Mouse (Mus musculus) heart, postnatal 25 days (tissue): ENCODE measurements around the gene Grm7. TPM values are rescaled to one million over a fixed set of nuclear protein-coding genes. Genes with fewer than 3 reads are reported as not detected.

ENCODE experiments used
- DNase-seq: peaks from one replicate; pipeline ENCODE4 v3.0.0; 2022; ENCODE audit warnings: low spot score
- intact Hi-C: fragments of 180-260 bp; cut with DNase I; formaldehyde crosslinking; loops from one replicate; pipeline ENCODE4 v1.15.1; 2025
- total RNA-seq, 2 experiments: library from RNA; stranded (reverse); gene quantifications; 2 replicates each; pipeline ENCODE4 v1.2.3; 2021

The Grm7 gene
- total RNA-seq: under 1 TPM in 1 of 2 experiments, not detected in 1; 0.05 TPM

- intact Hi-C loops: no loop called here
- no peak for DNase-seq
Measured at GRCm38 (mm10) chr6:110645411-110646361, at the start of gene Grm7. Gene Grm7, plus strand, starts transcription at chr6:110645581.

GRCm38 (mm10) chr6:110645041-110645410, 355 bp upstream of the Grm7 start:
- intact Hi-C loops: no loop called here
- no peak for DNase-seq

DNA sequence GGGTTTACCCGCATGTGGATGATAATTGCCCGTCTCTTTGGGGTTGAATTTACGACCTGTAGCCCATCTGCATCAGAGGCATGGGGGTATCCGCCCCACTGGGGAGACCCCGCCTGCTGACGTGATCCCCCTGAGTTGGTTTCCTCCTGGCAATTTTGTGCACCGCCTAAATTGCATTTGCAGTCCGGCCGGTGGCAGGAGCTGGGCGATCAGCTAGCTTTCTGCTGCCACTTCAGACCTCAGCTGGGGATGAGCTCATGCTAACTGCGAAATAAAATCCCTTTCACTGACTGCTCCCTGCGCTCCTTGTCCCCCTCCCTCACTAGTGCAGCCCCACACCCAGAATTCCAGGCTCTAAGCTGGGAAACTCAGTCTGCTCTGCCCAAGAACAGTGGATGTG, 1.5 kb downstream of the Grm7 start:
- intact Hi-C loops: no loop called here

GRCm38 (mm10) chr6:110649227-110649626, 3.8 kb downstream of the Grm7 start:
- DNase-seq: no peak
- intact Hi-C loops: no loop called here

More for the DNA sequence above, 1.5 kb downstream of the Grm7 start:
- DNase-seq: no peak

GRCm38 (mm10) chr6:110653361-110654001, 8.1 kb downstream of the Grm7 start:
- no peak for DNase-seq
- intact Hi-C loops: no loop called here

DNA sequence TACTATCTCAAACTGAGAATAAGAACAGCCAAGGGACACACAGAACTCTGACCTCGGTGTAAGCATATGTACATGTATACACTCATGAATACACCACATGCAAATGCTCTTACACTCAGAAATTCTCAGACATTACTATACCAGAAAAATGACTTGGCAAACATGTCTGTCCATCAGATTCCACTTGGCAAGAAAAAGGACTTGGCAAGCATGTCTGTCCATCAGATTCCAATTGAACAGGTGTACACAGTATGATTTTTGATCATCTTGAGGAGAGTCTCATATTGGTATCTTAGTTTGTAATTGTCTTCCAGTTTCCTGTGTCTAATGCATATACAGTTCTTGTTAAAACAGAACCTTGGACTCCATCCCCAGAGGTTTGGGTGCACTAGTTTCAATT, 19.1 kb downstream of the Grm7 start:
- no peak for DNase-seq
- intact Hi-C loops: no loop called here

DNA sequence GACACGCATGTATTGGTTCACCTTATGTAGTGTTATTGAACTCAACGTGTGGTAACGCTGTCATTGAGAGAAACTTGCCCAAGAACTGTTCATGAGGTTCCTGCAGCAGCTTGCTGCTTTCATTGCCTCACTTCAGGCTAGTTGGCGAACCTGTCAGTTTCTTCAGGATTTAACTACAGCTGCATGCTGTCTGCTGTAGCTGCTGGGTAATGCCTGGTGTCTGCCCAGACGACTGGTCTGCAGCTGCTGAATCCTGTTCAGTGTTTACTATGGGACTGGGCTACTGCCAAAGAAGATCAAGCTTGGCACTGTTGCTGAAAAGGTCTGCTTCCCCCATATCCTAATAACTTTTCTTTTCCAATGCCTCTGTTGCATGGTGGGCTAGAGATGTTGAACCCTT, 23.1 kb downstream of the Grm7 start:
- DNase-seq: no peak
- intact Hi-C loops: no loop called here

DNA sequence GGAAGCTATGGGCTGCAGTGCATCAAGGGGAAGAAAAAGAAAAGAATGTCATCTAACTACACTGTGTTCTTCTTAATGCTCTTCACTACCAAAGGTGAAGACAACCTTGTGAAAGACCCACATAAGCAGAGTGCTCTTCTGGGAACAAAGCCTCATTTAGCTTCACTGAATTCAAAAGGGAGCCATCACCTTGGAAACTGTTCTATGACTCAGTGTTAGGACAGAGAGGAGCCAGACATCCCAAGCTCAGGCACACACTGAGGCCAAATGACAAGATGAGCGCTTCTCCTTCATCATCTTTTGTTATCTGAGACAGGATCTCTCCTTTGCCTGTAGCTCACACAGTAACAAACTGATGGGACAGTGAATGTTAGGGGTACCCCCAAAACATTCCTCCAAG, 45.6 kb downstream of the Grm7 start:
- intact Hi-C loops: no loop called here
- no peak for DNase-seq

DNA sequence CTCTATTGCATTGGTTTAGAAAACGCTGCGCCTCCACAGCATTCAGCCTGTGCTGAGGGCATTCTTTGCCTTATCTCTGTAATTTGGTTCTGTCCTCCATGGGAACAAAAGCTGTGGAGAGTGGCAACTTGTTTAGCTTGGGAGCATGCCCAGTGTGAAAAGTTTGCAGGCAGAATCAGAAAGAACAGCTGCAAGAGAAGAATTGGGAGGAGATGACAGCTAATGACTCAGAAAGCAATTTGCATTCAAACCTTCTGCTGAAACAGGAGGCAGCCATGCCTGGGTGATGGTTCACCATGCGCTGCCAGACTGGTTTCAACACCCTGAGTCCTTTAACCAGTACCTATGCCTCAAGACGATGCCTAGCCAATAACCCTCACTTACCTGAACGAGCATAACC, 64.4 kb downstream of the Grm7 start:
- intact Hi-C loops: no loop called here
- no peak for DNase-seq

- intact Hi-C loops: no loop called here
Measured at GRCm38 (mm10) chr6:110714943-110715342, 69.6 kb downstream of the Grm7 start.

GRCm38 (mm10) chr6:110723371-110723770, 78.0 kb downstream of the Grm7 start:
- intact Hi-C loops: no loop called here
- no peak for DNase-seq

More at GRCm38 (mm10) chr6:110714943-110715342, 69.6 kb downstream of the Grm7 start:
- DNase-seq: no peak

DNA sequence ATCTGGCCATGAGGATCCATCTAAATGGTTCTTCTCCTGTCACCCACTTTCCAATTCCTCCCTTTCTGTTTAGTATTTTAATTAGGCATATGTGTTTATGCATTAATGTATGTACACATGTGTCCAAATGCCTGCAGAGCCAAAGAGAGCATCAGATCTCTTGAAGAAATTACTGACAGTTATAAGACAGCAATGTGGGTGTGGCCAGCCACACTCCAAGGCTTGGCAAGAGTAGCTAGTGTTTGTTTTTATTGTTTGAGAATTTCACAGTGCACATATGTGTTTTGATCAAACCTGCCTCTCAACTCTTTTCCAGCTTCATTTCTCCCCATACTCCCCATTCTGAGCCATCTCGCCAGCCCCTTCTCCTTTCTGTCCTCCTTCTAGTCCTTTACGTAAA, 88.5 kb downstream of the Grm7 start:
- intact Hi-C loops: no loop called here
- DNase-seq: no peak

DNA sequence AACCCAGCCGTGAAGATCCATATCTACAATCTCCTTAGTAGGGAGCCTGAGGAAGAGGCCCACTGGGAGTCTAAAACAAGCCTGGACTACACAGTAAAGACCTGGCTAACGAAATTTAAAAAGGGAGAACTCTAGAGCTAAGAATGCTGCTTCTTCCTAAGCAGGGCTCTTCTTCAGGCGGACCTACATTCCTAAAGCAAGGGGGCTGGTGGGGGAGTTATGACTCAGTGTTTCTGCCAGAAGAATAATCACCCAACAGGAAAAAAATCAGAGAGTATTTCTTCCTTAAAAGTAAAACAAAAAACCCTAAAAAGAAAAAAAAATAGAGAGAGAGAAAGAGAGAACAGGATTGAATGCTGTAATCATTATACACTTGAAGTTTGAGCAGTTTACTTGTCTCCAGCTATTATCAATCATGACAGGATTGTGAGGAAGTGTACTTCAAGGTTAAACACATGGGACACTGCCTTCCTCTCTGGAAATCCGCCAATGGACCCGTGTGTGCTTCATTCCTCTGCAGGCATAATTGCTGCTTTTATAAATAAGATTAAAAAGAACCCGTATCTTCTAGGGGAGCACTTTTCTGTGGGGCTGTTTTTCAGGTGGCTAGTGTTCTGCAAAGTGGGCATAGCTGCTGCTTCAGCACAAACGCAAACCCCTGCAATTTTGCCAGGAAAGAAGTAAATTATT, 98.7 kb downstream of the Grm7 start:
- DNase-seq: no peak
- intact Hi-C loops: no loop called here

DNA sequence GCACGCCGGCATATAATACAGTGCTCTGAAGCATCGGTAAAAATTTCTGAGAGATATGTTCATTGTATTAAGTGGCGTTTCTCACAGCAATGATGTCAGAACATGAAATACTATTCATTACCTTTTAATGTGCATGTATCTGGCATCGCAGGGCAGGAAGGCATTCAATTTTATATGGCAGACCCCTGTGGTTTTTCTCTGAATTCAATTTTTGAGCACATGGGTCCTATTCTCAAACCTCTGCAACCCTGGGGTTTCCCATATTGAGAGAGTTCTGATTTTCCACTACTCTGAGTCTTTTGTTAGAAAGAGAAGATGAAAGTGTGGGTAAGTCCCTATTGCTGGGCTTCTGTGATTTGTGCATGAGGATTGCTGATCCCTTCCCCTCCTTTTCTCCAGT, 110.5 kb downstream of the Grm7 start:
- intact Hi-C loops: no loop called here
- DNase-seq: no peak

DNA sequence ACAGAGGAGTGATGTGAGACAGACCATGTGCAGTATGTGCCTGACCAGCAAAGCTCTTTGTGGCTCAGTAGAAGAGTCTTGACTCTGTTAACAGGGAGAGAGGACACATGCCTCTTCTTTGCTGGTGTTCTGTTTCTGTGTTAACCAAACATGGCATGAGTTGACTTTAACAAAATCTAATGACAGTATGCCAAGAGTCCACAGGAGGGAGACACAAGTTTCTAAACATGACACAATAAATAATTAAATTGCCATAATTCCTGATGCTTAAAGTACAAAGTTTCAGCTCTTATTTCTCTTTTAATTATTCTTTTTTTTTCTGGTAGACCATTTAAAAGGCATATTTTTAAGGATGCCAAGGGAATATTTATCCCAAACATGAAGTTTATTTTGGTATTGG, 124.2 kb downstream of the Grm7 start:
- intact Hi-C loops: no loop called here

GRCm38 (mm10) chr6:110772652-110773051, 127.3 kb downstream of the Grm7 start:
- DNase-seq: no peak
- intact Hi-C loops: no loop called here

More for the DNA sequence above, 124.2 kb downstream of the Grm7 start:
- no peak for DNase-seq

- DNase-seq: no peak
- intact Hi-C loops: no loop called here
Measured at GRCm38 (mm10) chr6:110776046-110776445, 130.7 kb downstream of the Grm7 start.

- intact Hi-C loops: no loop called here
- no peak for DNase-seq
Measured at GRCm38 (mm10) chr6:110785497-110785928, 140.1 kb downstream of the Grm7 start.

GRCm38 (mm10) chr6:110792696-110793095, 147.3 kb downstream of the Grm7 start:
- no peak for DNase-seq
- intact Hi-C loops: no loop called here

- intact Hi-C loops: no loop called here
- no peak for DNase-seq
Measured at GRCm38 (mm10) chr6:110807481-110807880, 162.1 kb downstream of the Grm7 start.

DNA sequence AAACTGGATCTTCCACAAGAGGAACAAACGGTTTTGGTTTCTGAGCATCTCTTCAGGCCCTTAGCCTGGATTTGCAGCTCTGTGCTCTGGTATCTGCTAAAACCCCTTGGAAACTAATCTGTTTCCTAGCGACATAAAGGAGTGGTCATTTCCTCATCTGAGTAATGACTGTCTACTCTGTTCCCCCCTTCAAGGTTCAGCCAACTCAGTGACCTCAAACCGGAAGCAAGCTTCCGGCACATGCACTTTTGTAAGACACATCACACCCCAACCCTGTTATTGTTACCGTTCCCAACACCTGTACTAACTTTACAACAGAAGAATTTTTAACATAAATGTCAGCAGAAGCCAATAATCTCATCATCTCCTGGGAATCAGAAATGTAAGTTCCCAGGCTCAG, 166.8 kb downstream of the Grm7 start:
- intact Hi-C loops: no loop called here
- DNase-seq: no peak
